Mouse (Mus musculus) testis, adult 2 months (tissue): ENCODE measurements around the gene Rrh. TPM values are rescaled to one million over a fixed set of nuclear protein-coding genes. Genes with fewer than 3 reads are reported as not detected.

Experiments used
- H3K27ac ChIP-seq: fragments of 200-500 bp; 2 replicates; pipeline ENCODE4 v1.5.1; 2012; ENCODE audit warnings: low read depth, low read length; ENCODE audit not compliant: control insufficient read depth, insufficient read depth
- H3K27me3 ChIP-seq: fragments of 200-500 bp; 2 replicates; pipeline ENCODE4 v1.6.1; 2012; ENCODE audit warnings: mild to moderate bottlenecking, low read length, moderate library complexity; ENCODE audit not compliant: control insufficient read depth, insufficient read depth
- H3K36me3 ChIP-seq: fragments of 200-500 bp; 2 replicates; pipeline ENCODE4 v1.6.1; 2012; ENCODE audit warnings: mild to moderate bottlenecking, low read length; ENCODE audit not compliant: control insufficient read depth, insufficient read depth
- H3K4me1 ChIP-seq: fragments of 200-500 bp; 2 replicates; pipeline ENCODE4 v1.6.1; 2012; ENCODE audit warnings: low read length; ENCODE audit not compliant: control insufficient read depth, insufficient read depth
- H3K4me3 ChIP-seq: fragments of 200-500 bp; 2 replicates; pipeline ENCODE4 v1.5.1; 2012; ENCODE audit warnings: low read depth, mild to moderate bottlenecking, low read length, moderate library complexity, mixed read lengths; ENCODE audit not compliant: control insufficient read depth
- CTCF ChIP-seq: fragments of 200-500 bp; IDR thresholded peaks from 2 replicates; pipeline ENCODE4 v1.5.1; 2012; ENCODE audit warnings: low read depth, mild to moderate bottlenecking, inconsistent platforms, low read length, moderate library complexity; ENCODE audit not compliant: control insufficient read depth, insufficient read depth, insufficient replicate concordance
- POLR2A ChIP-seq: fragments of 200-500 bp; IDR thresholded peaks from 2 replicates; pipeline ENCODE4 v1.6.1; 2012; ENCODE audit warnings: low read depth, mild to moderate bottlenecking, inconsistent platforms, low read length, moderate library complexity; ENCODE audit not compliant: control insufficient read depth
- polyA plus RNA-seq: library from polyadenylated mRNA; depleted of rRNA; stranded (reverse); fragments of >200 nt; gene quantifications from 2 replicates; pipeline ENCODE4 v1.2.3, GENCODE M21; 2012

Gene Rrh
- polyA plus RNA-seq, 1 experiment: 0.28 TPM

DNA sequence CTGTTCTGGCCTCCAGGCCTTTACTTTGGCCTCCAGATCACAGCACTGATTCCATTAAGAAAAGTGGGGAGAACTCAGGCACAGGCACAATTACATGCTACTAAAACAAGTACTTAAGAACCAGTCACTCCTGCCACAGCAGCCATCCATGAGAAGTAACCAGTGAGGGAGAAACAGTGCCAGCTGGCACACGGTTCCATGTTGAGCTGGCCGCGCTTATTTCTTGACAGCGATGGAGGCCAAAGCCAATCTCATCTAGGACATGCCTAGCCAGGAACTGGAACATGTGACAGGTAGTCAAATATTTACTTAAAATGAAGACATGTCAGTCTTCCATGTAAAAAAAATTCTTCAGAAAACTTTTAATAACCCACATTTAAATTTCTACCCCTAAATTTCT lies 1.8 kb upstream of the Rrh start:
- H3K36me3 ChIP-seq: peaks cover 5% of the 10 kb centered on the region
- TF ChIP-seq POLR2A: no peak
- no peak for TF ChIP-seq CTCF
- no peaks in the 10 kb centered on the region for H3K4me1 ChIP-seq
- H3K27me3 ChIP-seq: no peaks in the 10 kb centered on the region
- H3K27ac ChIP-seq: no peak overlapping the region
- H3K4me3 ChIP-seq: no peak overlapping the region

- no peaks in the 10 kb centered on the region for H3K27me3 ChIP-seq
- no peak overlapping the region for H3K27ac ChIP-seq
- peaks cover 5% of the 10 kb centered on the region for H3K36me3 ChIP-seq
- TF ChIP-seq POLR2A: no peak
- no peak for TF ChIP-seq CTCF
- H3K4me3 ChIP-seq: no peak overlapping the region
- no peaks in the 10 kb centered on the region for H3K4me1 ChIP-seq
Measured at GRCm38 (mm10) chr3:129823293-129823692, 906 bp upstream of the Rrh start.

GRCm38 (mm10) chr3:129821736-129822135 lies 651 bp downstream of the Rrh start:
- Histone ChIP-seq H3K27me3 (no peaks in the 10 kb centered on the region), H3K27ac (no peak overlapping the region), H3K4me1 (no peaks in the 10 kb centered on the region), H3K4me3 (no peak overlapping the region), H3K36me3 (peaks cover 5% of the 10 kb centered on the region)
- no peak for TF ChIP-seq POLR2A
- no peak for TF ChIP-seq CTCF

GRCm38 (mm10) chr3:129820847-129821246 lies 1.5 kb downstream of the Rrh start:
- H3K27ac ChIP-seq: no peak overlapping the region
- TF ChIP-seq POLR2A: no peak
- no peak for TF ChIP-seq CTCF
- H3K4me1 ChIP-seq: no peaks in the 10 kb centered on the region
- peaks cover 4% of the 10 kb centered on the region for H3K36me3 ChIP-seq
- H3K27me3 ChIP-seq: no peaks in the 10 kb centered on the region
- no peak overlapping the region for H3K4me3 ChIP-seq

- Histone ChIP-seq H3K27ac (no peak within 1 kb of the TSS), H3K36me3 (no peaks in the 10 kb centered on the region), H3K4me3 (no peak within 1 kb of the TSS), H3K27me3 (no peaks in the 10 kb centered on the region), H3K4me1 (no peaks in the 10 kb centered on the region)
- TF ChIP-seq POLR2A: no peak
- TF ChIP-seq CTCF: no peak
Measured at GRCm38 (mm10) chr3:129803765-129804164, 18.6 kb downstream of the Rrh start, which contains the start of gene Lrit3. Gene Lrit3, minus strand, starts transcription at chr3:129804030.

GRCm38 (mm10) chr3:129799011-129799410 lies 23.4 kb downstream of the Rrh start:
- Histone ChIP-seq H3K27ac (no peak overlapping the region), H3K27me3 (no peaks in the 10 kb centered on the region), H3K4me1 (no peaks in the 10 kb centered on the region), H3K4me3 (no peak overlapping the region), H3K36me3 (no peaks in the 10 kb centered on the region)
- TF ChIP-seq CTCF (no peak), POLR2A (no peak)

- Histone ChIP-seq H3K4me1 (no peaks in the 10 kb centered on the region), H3K4me3 (no peak overlapping the region), H3K27ac (no peak overlapping the region), H3K27me3 (no peaks in the 10 kb centered on the region), H3K36me3 (no peaks in the 10 kb centered on the region)
- TF ChIP-seq POLR2A: no peak
- TF ChIP-seq CTCF: no peak
Measured at GRCm38 (mm10) chr3:129798551-129798950, 23.8 kb downstream of the Rrh start.

GRCm38 (mm10) chr3:129797341-129797740 lies 25.0 kb downstream of the Rrh start:
- no peak for TF ChIP-seq POLR2A
- no peak for TF ChIP-seq CTCF

More at GRCm38 (mm10) chr3:129797341-129797740, 25.0 kb downstream of the Rrh start:
- Histone ChIP-seq H3K36me3 (no peaks in the 10 kb centered on the region), H3K27me3 (no peaks in the 10 kb centered on the region), H3K27ac (no peak overlapping the region), H3K4me3 (no peak overlapping the region), H3K4me1 (no peaks in the 10 kb centered on the region)
